Mouse (Mus musculus) brain, embryonic 14.5 days (tissue): ENCODE data around the gene 4632433K11Rik.

ENCODE experiments used
- CTCF ChIP-seq: fragments of 200-500 bp; IDR thresholded peaks from 2 replicates; pipeline ENCODE4 v1.5.1; 2012; ENCODE audit warnings: inconsistent platforms, mild to moderate bottlenecking, moderate library complexity, borderline replicate concordance; ENCODE audit not compliant: insufficient read depth, insufficient read length; ENCODE audit errors: extremely low read depth
- POLR2A ChIP-seq: fragments of 200-500 bp; IDR thresholded peaks from 2 replicates; pipeline ENCODE4 v1.6.1; 2012; ENCODE audit warnings: mild to moderate bottlenecking, inconsistent platforms, borderline replicate concordance; ENCODE audit not compliant: poor library complexity, insufficient read depth, insufficient read length, severe bottlenecking; ENCODE audit errors: extremely low read depth

GRCm38 (mm10) chr7:4995268-4996002 is 38.5 kb upstream of the 4632433K11Rik start:
- TF ChIP-seq CTCF (no peak), POLR2A (no peak)
